Mouse (Mus musculus) kidney, postnatal 0 days (tissue): ENCODE data around the gene Rbmxl1. TPM values are rescaled to one million over a fixed set of nuclear protein-coding genes. Genes with fewer than 3 reads are reported as not detected.
"Not testable (repeated sequence)": the region's sequence is repeated elsewhere in the genome, so short reads cannot be mapped to it uniquely, and the experiment has no call there.

Experiments
- ATAC-seq: fragments of 200-750 bp; cut with Nextera tagmentation; replicated peaks from 2 replicates; pipeline ENCODE4 v1.8.0; 2017; ENCODE audit warnings: low read depth, moderate number of reproducible peaks, moderate TSS enrichment, moderate library complexity; ENCODE audit not compliant: low FRiP score
- DNase-seq: peaks from one replicate; pipeline ENCODE4 v3.0.0-alpha.2; 2016; ENCODE audit warnings: low spot score
- H3K27ac ChIP-seq: fragments of 300-500 bp; sonication (generic); 2 replicates; pipeline ENCODE4 v1.5.1; 2014; ENCODE audit warnings: mild to moderate bottlenecking
- H3K27me3 ChIP-seq: fragments of 300-500 bp; sonication (generic); 2 replicates; pipeline ENCODE4 v1.6.1; 2014; ENCODE audit warnings: low read length, mixed read lengths; ENCODE audit not compliant: insufficient read depth
- H3K36me3 ChIP-seq: fragments of 300-500 bp; sonication (generic); 2 replicates; pipeline ENCODE4 v1.6.1; 2014; ENCODE audit warnings: low read length, mixed read lengths; ENCODE audit not compliant: insufficient read depth
- H3K4me1 ChIP-seq: fragments of 300-500 bp; sonication (generic); replicated peaks from 2 replicates; pipeline ENCODE4 v1.6.1; 2014; ENCODE audit warnings: antibody characterized with exemption, low read length, mixed read lengths; ENCODE audit not compliant: insufficient read depth
- H3K4me2 ChIP-seq: fragments of 300-500 bp; sonication (generic); 2 replicates; pipeline ENCODE4 v1.6.1; 2014; ENCODE audit warnings: mild to moderate bottlenecking, low read length, moderate library complexity, mixed read lengths
- H3K4me3 ChIP-seq: fragments of 300-500 bp; sonication (generic); replicated peaks from 2 replicates; pipeline ENCODE4 v1.5.1; 2014; ENCODE audit warnings: low read depth, low read length
- H3K9ac ChIP-seq: fragments of 300-500 bp; sonication (generic); 2 replicates; pipeline ENCODE4 v1.6.1; 2014; ENCODE audit warnings: low read depth, low read length
- H3K9me3 ChIP-seq: fragments of 300-500 bp; sonication (generic); replicated peaks from 2 replicates; pipeline ENCODE4 v1.6.1; 2016; ENCODE audit warnings: low read length, inconsistent platforms, mixed read lengths
- CTCF ChIP-seq: IDR thresholded peaks from 2 replicates; pipeline ENCODE4 v1.5.1; 2016; ENCODE audit warnings: antibody characterized with exemption, low read depth, mild to moderate bottlenecking, moderate library complexity
- WGBS: fragments of 180-500 bp; shearing (Covaris S2); extraction: QIAGEN DNeasy Blood & Tissue Kit; methylation state at CpG from one replicate; pipeline ENCODE4 v1.1.7; 2014; 5-methylcytosine and 5-hydroxymethylcytosine counted together
- polyA plus RNA-seq: library from polyadenylated mRNA; unstranded; fragments of >200 nt; fragmentation: Nextera tagmentation; extraction: Ambion mirVana; gene quantifications from 2 replicates; pipeline ENCODE4 v1.2.1, GENCODE M21; 2015

Rbmxl1 gene
- polyA plus RNA-seq = 150 and 163 TPM in 2 replicates

DNA sequence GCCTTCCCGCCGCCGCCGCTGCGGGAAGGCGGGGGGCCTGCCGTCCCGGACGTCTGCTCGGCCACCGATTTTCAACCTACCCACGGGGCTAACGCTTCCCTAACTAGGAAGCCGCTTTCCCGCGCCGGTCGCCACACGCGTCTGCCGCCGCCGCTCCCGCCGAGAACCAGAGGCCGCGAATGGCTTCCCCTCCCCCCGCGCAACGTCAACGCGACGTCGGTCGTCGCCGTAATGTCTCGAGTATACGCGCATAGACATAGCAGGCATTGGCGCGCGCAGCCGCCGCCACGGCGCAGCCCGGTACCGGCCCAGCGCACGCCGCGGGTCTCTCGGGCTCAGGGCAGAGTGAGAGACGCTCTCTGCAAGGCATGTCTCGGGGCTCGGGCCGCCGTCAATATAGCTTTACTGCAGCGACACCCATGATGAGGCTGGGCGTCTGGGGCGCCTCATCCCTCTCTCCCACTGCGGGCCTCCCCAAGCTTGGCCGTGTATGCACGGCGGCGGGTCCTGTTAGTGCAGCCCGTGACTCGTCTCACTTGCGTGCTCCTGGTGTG lies at the start of gene Rbmxl1:
Gene Rbmxl1, minus strand, starts transcription at position 180 of the 554 bp plus-strand sequence.
- no peaks in the 10 kb centered on the region for H3K27me3 ChIP-seq
- 0 out of 2 replicates have a peak, but pooled peaks cover 8% of the 10 kb centered on the region for H3K36me3 ChIP-seq
- TF ChIP-seq CTCF = no peak
- H3K27ac ChIP-seq = peak within 1 kb of the TSS; percentile 95
- DNase-seq (peak; percentile 90), ATAC-seq (peak; percentile 87)
- H3K4me2 ChIP-seq = peak within 1 kb of the TSS; percentile 96
- H3K4me1 ChIP-seq = no peaks in the 10 kb centered on the region
- H3K9me3 ChIP-seq = no peaks in the 10 kb centered on the region
- peak within 1 kb of the TSS; percentile 99 for H3K9ac ChIP-seq
- peak within 1 kb of the TSS; percentile 97 for H3K4me3 ChIP-seq
- under 1% methylated on average over 68 of the region's 70 CpGs for WGBS

DNA sequence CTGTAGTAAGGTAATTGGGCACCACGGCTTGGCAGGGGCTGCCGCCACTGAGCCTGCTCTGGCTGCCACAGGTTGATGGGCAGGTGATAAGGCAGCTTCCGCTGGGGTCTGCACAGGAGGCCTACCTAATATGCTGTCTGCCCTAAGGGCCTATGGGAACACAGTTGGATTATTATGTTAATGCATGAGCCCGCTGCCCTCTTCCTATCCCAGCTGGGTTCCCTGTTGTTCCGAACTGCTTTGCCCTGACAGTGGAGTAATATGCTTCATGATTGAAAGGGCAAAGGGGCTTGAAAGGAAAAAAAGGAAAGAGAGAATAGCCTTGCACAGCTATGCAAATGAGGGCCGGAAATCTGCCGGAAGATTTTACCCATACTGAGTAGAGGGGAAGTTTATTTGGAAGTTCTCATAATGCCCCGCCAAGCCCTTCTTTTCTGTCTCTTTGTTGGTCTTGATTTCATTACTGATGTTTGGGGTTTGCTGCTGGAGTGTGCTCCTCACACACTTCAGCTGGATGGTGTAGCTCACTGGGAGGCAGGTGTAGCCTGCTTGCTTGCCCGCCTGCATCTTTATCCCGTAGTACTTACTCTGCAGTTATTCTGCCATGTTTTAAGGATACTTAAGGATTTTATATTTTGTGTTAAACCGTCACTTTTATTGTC lies 48.2 kb upstream of the Rbmxl1 start:
- ATAC-seq (no peak), DNase-seq (no peak)
- no peaks in the 10 kb centered on the region for H3K9me3 ChIP-seq
- H3K4me3 ChIP-seq = no peak overlapping the region
- no peak overlapping the region for H3K9ac ChIP-seq
- no peak for TF ChIP-seq CTCF
- no peaks in the 10 kb centered on the region for H3K4me1 ChIP-seq
- H3K27ac ChIP-seq = no peak overlapping the region
- 67% methylated on average over 11 of the region's 11 CpGs for WGBS
- H3K36me3 ChIP-seq = no peaks in the 10 kb centered on the region
- no peaks in the 10 kb centered on the region for H3K27me3 ChIP-seq
- no peak overlapping the region for H3K4me2 ChIP-seq

DNA sequence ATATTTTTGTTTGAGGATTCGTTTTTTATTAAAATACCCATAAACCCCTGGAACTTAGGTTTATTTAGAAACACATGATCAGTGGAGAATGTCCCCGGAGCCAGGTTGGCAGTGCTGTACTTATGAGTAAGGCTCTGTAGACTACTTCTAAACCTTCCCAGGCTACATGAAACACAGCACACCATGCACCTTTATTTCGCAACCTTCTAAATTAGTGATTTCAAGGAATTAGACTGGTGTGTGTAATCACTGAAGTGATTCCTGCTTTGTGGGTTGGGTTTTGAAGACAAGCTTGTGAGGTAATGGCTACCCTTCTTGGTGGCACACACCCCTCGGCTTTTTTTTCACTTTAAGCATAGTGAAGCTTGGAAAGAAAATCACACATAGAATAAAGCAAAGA lies 47.1 kb upstream of the Rbmxl1 start:
- WGBS = 86% methylated on average over 4 of the region's 4 CpGs
- no peak for ATAC-seq
- TF ChIP-seq CTCF = no peak

GRCm38 (mm10) chr8:78550752-78551134 lies 42.0 kb upstream of the Rbmxl1 start:
- Histone ChIP-seq H3K36me3 (no peaks in the 10 kb centered on the region), H3K4me3 (no peak overlapping the region), H3K4me1 (no peaks in the 10 kb centered on the region), H3K9me3 (no peaks in the 10 kb centered on the region), H3K4me2 (no peak overlapping the region), H3K27ac (no peak overlapping the region), H3K27me3 (no peaks in the 10 kb centered on the region), H3K9ac (no peak overlapping the region)
- DNase-seq = no peak
- TF ChIP-seq CTCF = no peak
- ATAC-seq = no peak
- WGBS = 62% methylated on average over 2 of the region's 2 CpGs

More for the DNA sequence above, 47.1 kb upstream of the Rbmxl1 start:
- Histone ChIP-seq H3K36me3 (no peaks in the 10 kb centered on the region), H3K27ac (no peak overlapping the region), H3K9me3 (no peaks in the 10 kb centered on the region), H3K9ac (no peak overlapping the region), H3K27me3 (no peaks in the 10 kb centered on the region), H3K4me2 (no peak overlapping the region), H3K4me1 (no peaks in the 10 kb centered on the region), H3K4me3 (no peak overlapping the region)
- no peak for DNase-seq

DNA sequence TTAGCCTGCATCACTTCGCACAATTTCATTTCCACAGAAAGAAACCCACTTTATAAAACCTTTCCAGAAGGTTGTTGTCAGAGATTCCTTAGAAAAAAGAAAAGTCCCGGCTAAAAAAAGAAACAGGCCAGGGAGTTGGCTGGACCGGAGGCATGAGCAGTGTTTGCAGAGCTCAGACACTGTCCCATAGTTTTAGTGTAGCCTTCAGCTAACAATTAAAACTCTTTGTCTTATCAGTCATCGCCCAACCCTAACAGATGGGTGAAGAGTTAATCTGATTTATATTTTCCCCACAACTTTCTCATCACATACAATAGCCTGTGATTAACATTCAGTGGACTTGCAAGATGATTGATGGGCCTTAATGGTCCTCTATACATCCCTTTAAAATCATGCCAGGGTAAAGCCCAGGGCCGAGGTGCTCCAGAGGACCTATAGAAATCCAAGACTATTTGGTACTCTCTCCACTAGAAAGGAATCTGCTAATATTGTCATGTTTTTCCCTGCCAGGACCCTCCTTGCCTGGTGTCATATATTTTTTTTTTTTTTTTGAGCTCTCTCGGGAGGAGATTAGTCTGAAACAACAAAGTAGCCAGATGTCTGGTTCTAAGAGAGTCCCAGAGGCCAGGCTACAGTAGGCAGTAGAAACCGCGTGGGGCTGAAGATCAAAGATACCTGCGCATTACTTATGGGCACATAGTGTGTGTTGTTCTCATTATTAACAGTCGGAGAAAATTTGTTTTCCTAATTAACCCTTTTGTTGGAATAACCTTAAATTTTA lies 41.5 kb upstream of the Rbmxl1 start:
- no peak overlapping the region for H3K4me2 ChIP-seq
- no peak overlapping the region for H3K4me3 ChIP-seq
- no peaks in the 10 kb centered on the region for H3K27me3 ChIP-seq
- no peak overlapping the region for H3K9ac ChIP-seq
- no peak for TF ChIP-seq CTCF
- no peak overlapping the region for H3K27ac ChIP-seq
- H3K4me1 ChIP-seq = no peaks in the 10 kb centered on the region
- 48% methylated on average over 10 of the region's 10 CpGs for WGBS
- H3K9me3 ChIP-seq = no peaks in the 10 kb centered on the region
- no peaks in the 10 kb centered on the region for H3K36me3 ChIP-seq
- no peak for DNase-seq
- no peak for ATAC-seq

- DNase-seq, H3K4me2 ChIP-seq, H3K9ac ChIP-seq, H3K27me3 ChIP-seq, H3K4me3 ChIP-seq, H3K36me3 ChIP-seq, H3K4me1 ChIP-seq, H3K27ac ChIP-seq, ATAC-seq, H3K9me3 ChIP-seq: not testable (repeated sequence)
- WGBS = 36% methylated on average over 7 of the region's 14 CpGs
Observed at GRCm38 (mm10) chr8:78545153-78545817, 36.6 kb upstream of the Rbmxl1 start.
